9 mouse cellular contexts compared by ENCODE assay signal in genomic region chr15:95828647-95829254, GRCm38 (mm10). TPM values are rescaled to one million over a fixed set of nuclear protein-coding genes. Genes with fewer than 3 reads are reported as not detected.
DNase-seq lines count a peak whose midpoint lies in the region; ATAC-seq and TF ChIP-seq lines count a peak whose summit lies in the region.
"Had no signal": no experiment of that assay in that cellular context is flagged by ENCODE, and none has a peak within 500 bp of the region (broad histone marks: within the 10 kb centered on the region; RNA-seq: fewer than 3 reads in every experiment).

No protein-coding gene starts in this region.

- peaks cover 35% of the 10 kb centered on the region for H3K4me1 ChIP-seq in neural tube, embryonic 13.5 days (replicated peaks)

- no peaks in the 10 kb centered on the region for H3K9me3 ChIP-seq in neural tube, embryonic 13.5 days
- H3K9me3 ChIP-seq: liver, embryonic 15.5 days had no signal

- peak overlapping the region; percentile 10; the same call in 1 of the 2 replicates for H3K27ac ChIP-seq in layer of hippocampus, adult 2 months
- H3K27ac ChIP-seq in neural tube, embryonic 13.5 days (replicated peaks), result peak overlapping the region; percentile 10; the same call in 1 of the 2 replicates
- H3K27ac ChIP-seq: liver, embryonic 15.5 days had no signal

- TF ChIP-seq CTCF in layer of hippocampus, adult 2 months (conservative IDR thresholded peaks at IDR 0.05), result no peak

- 27% methylated on average over 10 of the region's 10 CpGs for WGBS in neural tube, embryonic 13.5 days

- no peak overlapping the region for H3K9ac ChIP-seq in neural tube, embryonic 13.5 days
- H3K9ac ChIP-seq: liver, embryonic 15.5 days had no signal

- no peak overlapping the region for H3K4me2 ChIP-seq in neural tube, embryonic 13.5 days
- H3K4me2 ChIP-seq: liver, embryonic 15.5 days had no signal

- peak; percentile 38; the same call in 1 of the 2 replicates for ATAC-seq in neural tube, embryonic 13.5 days (ENCODE audit: low read depth)
- no peak; the same call in 1 of the 2 replicates for ATAC-seq in granulocyte monocyte progenitor cell, adult 5-6 weeks (replicated peaks; ENCODE audit: poor library complexity, severe bottlenecking)

- DNase-seq in layer of hippocampus, adult 2 months (ENCODE audit: low spot score in 2 of 2), result no peak
- DNase-seq in layer of hippocampus, adult 8-10 months (ENCODE audit: low spot score in 2 of 2), result no peak
- DNase-seq in heart, adult 8-10 months (ENCODE audit: low spot score), result peak; percentile 57
- peak; percentile 43 to 49 for DNase-seq in kidney, postnatal 36 days
- no peak for DNase-seq in thymus, postnatal 0 days (ENCODE audit: low spot score)
- DNase-seq in gastrocnemius, adult 18-20 months (ENCODE audit: low spot score), result no peak

- H3K4me3 ChIP-seq in layer of hippocampus, adult 2 months, result no peak overlapping the region
- no peak overlapping the region for H3K4me3 ChIP-seq in neural tube, embryonic 13.5 days
- H3K4me3 ChIP-seq: liver, embryonic 15.5 days had no signal

- H3K36me3 ChIP-seq in neural tube, embryonic 13.5 days, result 0 out of 2 replicates have a peak, but pooled peaks cover 3% of the 10 kb centered on the region
- H3K36me3 ChIP-seq: liver, embryonic 15.5 days had no signal

- H3K27me3 ChIP-seq in neural tube, embryonic 13.5 days, result no peaks in the 10 kb centered on the region
- H3K27me3 ChIP-seq: liver, embryonic 15.5 days had no signal

RNA-seq across cellular contexts. Expression of gene Ano6, which starts 38.1 kb away (rescaled TPM):
- total RNA-seq in layer of hippocampus, adult 2 months (2021), result 10 to 100 TPM; 26.9 to 32.4 TPM
- total RNA-seq in layer of hippocampus, adult 8-10 months (2022), result 10 to 100 TPM; 27.0 to 34.1 (median 29.7) TPM
- total RNA-seq in heart, adult 8-10 months (2022), result 10 to 100 TPM; 17.7 to 21.2 (median 19.1) TPM
- polyA plus RNA-seq in neural tube, embryonic 13.5 days (2015; fragmentation: Nextera tagmentation; extraction: Ambion mirVana), result 30.2 and 30.8 TPM in 2 replicates
- 97.9 and 104 TPM in 2 replicates for polyA plus RNA-seq in thymus, postnatal 0 days (2015; fragmentation: Nextera tagmentation; extraction: Ambion mirVana)
- total RNA-seq in gastrocnemius, adult 18-20 months (2021), result 10 to 100 TPM; 37.9 to 45.8 TPM
- 25.3 and 28.8 TPM in 2 replicates for total RNA-seq in granulocyte monocyte progenitor cell, adult 5-6 weeks (2014; fragmentation: Nextera tagmentation)
- 28.7 and 30.9 TPM in 2 replicates for total RNA-seq in granulocyte monocyte progenitor cell, adult 5-6 weeks (2017)

Comparison
In these comparisons a context has a peak if more than half of its experiments do, and no peak if none do; other contexts are left out.
1. DNase-seq: peak in heart, adult 8-10 months (single experiment) and kidney, postnatal 36 days (2 of 2); none in layer of hippocampus, adult 2 months (0 of 2), layer of hippocampus, adult 8-10 months (0 of 2), thymus, postnatal 0 days (single experiment) and gastrocnemius, adult 18-20 months (single experiment).